Mouse (Mus musculus) hindbrain, embryonic 14.5 days (tissue): ENCODE results near the gene Rtraf. TPM values are rescaled to one million over a fixed set of nuclear protein-coding genes. Genes with fewer than 3 reads are reported as not detected.
A peak's percentile ranks its signal among the peaks of the same experiment; 100 is the strongest.

Experiments used
- ATAC-seq: fragments of 200-750 bp; cut with Nextera tagmentation; 2 replicates; pipeline ENCODE4 v1.8.0; 2017; ENCODE audit warnings: moderate number of reproducible peaks, mild to moderate bottlenecking, moderate TSS enrichment, moderate library complexity; ENCODE audit not compliant: low FRiP score
- DNase-seq: peaks from one replicate; pipeline ENCODE4 v3.0.0-alpha.2; 2015; ENCODE audit warnings: low spot score
- H3K27ac ChIP-seq: fragments of 300-500 bp; sonication (generic); 2 replicates; pipeline ENCODE4 v1.5.1; 2014; ENCODE audit warnings: mild to moderate bottlenecking, moderate library complexity
- H3K27me3 ChIP-seq: fragments of 300-500 bp; sonication (generic); 2 replicates; pipeline ENCODE4 v1.6.1; 2014; ENCODE audit warnings: mild to moderate bottlenecking, low read length, mixed read lengths; ENCODE audit not compliant: control insufficient read depth, insufficient read depth
- H3K36me3 ChIP-seq: fragments of 300-500 bp; sonication (generic); replicated peaks from 2 replicates; pipeline ENCODE4 v1.6.1; 2014; ENCODE audit not compliant: control insufficient read depth, insufficient read depth
- H3K4me1 ChIP-seq: fragments of 300-500 bp; sonication (generic); replicated peaks from 2 replicates; pipeline ENCODE4 v1.6.1; 2014; ENCODE audit warnings: antibody characterized with exemption, low read length, mixed read lengths; ENCODE audit not compliant: control insufficient read depth, insufficient read depth
- H3K4me2 ChIP-seq: fragments of 300-500 bp; sonication (generic); replicated peaks from 2 replicates; pipeline ENCODE4 v1.6.1; 2014; ENCODE audit warnings: mild to moderate bottlenecking, moderate library complexity
- H3K4me3 ChIP-seq: fragments of 300-500 bp; sonication (generic); replicated peaks from 2 replicates; pipeline ENCODE4 v1.5.1; 2014; ENCODE audit warnings: mild to moderate bottlenecking, low read length
- H3K9ac ChIP-seq: fragments of 300-500 bp; sonication (generic); 2 replicates; pipeline ENCODE4 v1.6.1; 2014
- H3K9me3 ChIP-seq: fragments of 300-500 bp; sonication (generic); 2 replicates; pipeline ENCODE4 v1.6.1; 2016; ENCODE audit warnings: low read length; ENCODE audit not compliant: control insufficient read depth
- WGBS: fragments of 180-500 bp; shearing (Covaris S2); extraction: QIAGEN DNeasy Blood & Tissue Kit; methylation state at CpG from one replicate; pipeline ENCODE4 v1.1.7; 2014; 5-methylcytosine and 5-hydroxymethylcytosine counted together
- polyA plus RNA-seq: library from polyadenylated mRNA; unstranded; fragments of >200 nt; fragmentation: Nextera tagmentation; extraction: Ambion mirVana; gene quantifications from 2 replicates; pipeline ENCODE4 v1.2.1, GENCODE M21; 2014

Gene Rtraf
- polyA plus RNA-seq, 1 experiment from 2014 or later: 182 TPM

GRCm38 (mm10) chr14:19765539-19766379 lies 57.9 kb downstream of the Rtraf start:
- H3K4me1 ChIP-seq: no peaks in the 10 kb centered on the region
- H3K27me3 ChIP-seq: no peaks in the 10 kb centered on the region
- H3K9ac ChIP-seq: no peak overlapping the region
- H3K27ac ChIP-seq: no peak overlapping the region
- H3K4me2 ChIP-seq: no peak overlapping the region
- ATAC-seq (no peak), DNase-seq (no peak)
- no peak overlapping the region for H3K4me3 ChIP-seq
- no peaks in the 10 kb centered on the region for H3K9me3 ChIP-seq
- no peaks in the 10 kb centered on the region for H3K36me3 ChIP-seq
- WGBS: 59% methylated on average over 9 of the region's 9 CpGs

DNA sequence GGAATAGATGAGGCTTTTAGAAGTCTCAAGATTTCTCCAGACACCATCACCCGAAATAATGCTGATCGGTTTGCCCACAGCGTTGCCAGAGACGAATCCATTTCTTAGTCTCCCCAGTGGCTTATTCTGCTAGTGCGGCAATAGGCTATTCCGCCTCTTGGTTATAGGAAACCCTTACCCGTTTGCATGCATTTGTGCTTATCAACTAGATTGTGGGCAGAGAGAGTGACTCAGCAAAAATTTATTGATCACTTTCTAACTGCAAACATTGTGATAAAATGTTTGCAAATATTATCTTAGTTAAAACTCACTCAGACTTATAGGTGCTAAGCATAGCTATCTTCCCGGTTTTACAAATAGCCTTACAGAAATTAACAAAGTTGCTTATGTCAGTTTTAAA lies 59.3 kb downstream of the Rtraf start:
- no peaks in the 10 kb centered on the region for H3K4me1 ChIP-seq
- WGBS: 69% methylated on average over 8 of the region's 8 CpGs
- ATAC-seq: no peak

GRCm38 (mm10) chr14:19763527-19763926 lies 60.1 kb downstream of the Rtraf start:
- ATAC-seq: no peak
- WGBS: 48% methylated on average over 8 of the region's 8 CpGs
- no peak for DNase-seq
- no peaks in the 10 kb centered on the region for H3K36me3 ChIP-seq
- H3K9ac ChIP-seq: no peak overlapping the region
- H3K4me2 ChIP-seq: no peak overlapping the region
- no peaks in the 10 kb centered on the region for H3K9me3 ChIP-seq
- 0 out of 2 replicates have a peak overlapping the region, but pooled peaks have one; percentile 5 for H3K27ac ChIP-seq
- no peaks in the 10 kb centered on the region for H3K27me3 ChIP-seq
- no peaks in the 10 kb centered on the region for H3K4me1 ChIP-seq
- no peak overlapping the region for H3K4me3 ChIP-seq

More for the DNA sequence above, 59.3 kb downstream of the Rtraf start:
- H3K4me3 ChIP-seq: no peak overlapping the region
- no peak overlapping the region for H3K27ac ChIP-seq
- no peak overlapping the region for H3K9ac ChIP-seq
- no peak overlapping the region for H3K4me2 ChIP-seq
- H3K36me3 ChIP-seq: no peaks in the 10 kb centered on the region
- no peaks in the 10 kb centered on the region for H3K27me3 ChIP-seq
- H3K9me3 ChIP-seq: no peaks in the 10 kb centered on the region
- DNase-seq: no peak

DNA sequence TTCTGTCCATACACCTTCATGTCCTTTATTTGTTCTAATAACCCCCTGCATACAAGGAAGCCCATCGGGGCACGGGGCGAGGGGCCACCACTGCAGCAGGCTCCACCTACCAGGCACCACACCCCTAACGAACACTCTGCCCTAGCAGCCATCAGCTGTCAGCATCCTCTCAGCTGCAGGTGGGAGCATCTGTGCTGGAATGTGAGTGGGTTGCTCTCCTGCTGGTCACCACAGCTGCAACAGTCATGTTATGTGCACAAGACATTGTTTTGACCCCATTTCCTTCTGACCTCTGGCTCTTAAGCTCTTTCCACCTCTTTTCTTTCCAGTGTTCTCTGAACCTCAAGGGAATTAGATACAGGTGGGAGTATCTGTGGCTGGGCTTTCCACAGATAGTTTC lies 61.6 kb downstream of the Rtraf start:
- no peaks in the 10 kb centered on the region for H3K36me3 ChIP-seq
- 69% methylated on average over 4 of the region's 4 CpGs for WGBS

More for the DNA sequence above, 61.6 kb downstream of the Rtraf start:
- no peaks in the 10 kb centered on the region for H3K4me1 ChIP-seq
- H3K9ac ChIP-seq: no peak overlapping the region
- ATAC-seq (no peak), DNase-seq (no peak)
- no peaks in the 10 kb centered on the region for H3K9me3 ChIP-seq
- no peak overlapping the region for H3K27ac ChIP-seq
- no peak overlapping the region for H3K4me2 ChIP-seq
- H3K4me3 ChIP-seq: no peak overlapping the region
- H3K27me3 ChIP-seq: no peaks in the 10 kb centered on the region

Other genes with a start within 250 kb of the Rtraf start
- 6.5 and 7.1 TPM in 2 replicates for gene Gm2237, start 238.7 kb downstream of the Rtraf start, polyA plus RNA-seq
- not detected in 2 replicates for gene Gm5458, start 221.2 kb downstream of the Rtraf start, polyA plus RNA-seq
- gene Nid2, start 72.6 kb downstream of the Rtraf start, polyA plus RNA-seq: 46.3 and 48.7 TPM in 2 replicates
- 362 and 393 TPM in 2 replicates for gene Gng2, start 153.8 kb upstream of the Rtraf start, polyA plus RNA-seq